Mouse (Mus musculus): ENCODE results near the gene Grin3b.

DNA sequence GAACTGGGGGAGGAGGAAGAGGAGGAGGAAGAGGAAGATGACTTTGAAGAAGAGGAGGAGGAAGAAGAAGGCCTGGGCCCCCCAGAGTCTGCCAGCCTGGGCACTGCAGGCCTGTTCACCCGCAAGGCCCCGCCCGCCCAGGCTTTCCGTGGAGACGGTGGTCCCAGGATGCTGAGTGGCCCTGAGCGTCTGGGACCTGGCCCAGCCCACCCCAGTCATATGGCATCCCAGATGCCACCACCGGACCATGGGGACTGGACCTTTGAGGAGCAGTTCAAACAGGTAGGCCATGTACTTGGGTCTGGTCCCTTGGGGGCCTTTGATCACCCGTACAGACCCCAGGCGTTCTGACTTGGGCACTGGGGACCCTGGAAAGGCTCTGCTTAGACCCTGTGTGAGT, 38.7 kb upstream of the Grin3b start:
- TF ChIP-seq EP300 (IDR thresholded peaks at IDR 0.05; ENCODE audit: low read depth) (no peak), CTCF (IDR thresholded peaks at IDR 0.05; ENCODE audit: low read depth) (no peak)
